Mouse (Mus musculus): ENCODE results near the gene Wfs1. TPM values are rescaled to one million over a fixed set of nuclear protein-coding genes. Genes with fewer than 3 reads are reported as not detected.
"Not testable (repeated sequence)": the region's sequence is repeated elsewhere in the genome, so short reads cannot be mapped to it uniquely, and the experiment has no call there.

The Wfs1 gene
- polyA plus RNA-seq, 1 experiment from 2014 or later, result 10.7 TPM

DNA sequence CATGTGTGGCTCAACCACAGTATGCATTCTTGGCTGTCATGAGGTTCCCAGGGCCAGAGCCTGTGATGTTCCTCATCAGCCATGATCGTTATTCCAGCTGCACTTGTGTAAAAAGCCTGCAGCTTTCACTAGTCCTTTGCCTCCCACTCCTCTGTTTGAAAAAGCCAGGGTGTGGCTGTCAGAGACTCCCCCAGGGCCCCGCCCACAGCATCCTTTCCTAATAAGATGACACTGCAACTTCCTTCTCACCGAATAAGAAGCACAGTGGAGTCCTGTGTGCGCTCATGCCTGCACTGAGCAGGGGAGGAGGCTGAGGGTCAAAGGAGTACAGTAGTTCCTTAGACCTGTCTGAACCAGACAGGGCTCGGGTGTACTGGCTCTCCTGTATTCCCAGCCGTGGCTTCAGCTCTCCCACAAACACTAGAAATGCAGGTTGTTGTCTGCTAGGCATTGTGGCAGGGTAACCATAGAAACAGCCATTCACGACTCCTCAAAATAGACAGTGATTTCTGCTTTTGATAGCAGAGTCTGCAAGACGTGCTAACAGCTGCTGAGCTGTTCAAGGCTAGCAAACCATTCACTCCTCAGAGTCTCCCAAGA lies 43.8 kb downstream of the Wfs1 start:
- peaks cover 21% of the 10 kb centered on the region for H3K4me1 ChIP-seq (replicated peaks; ENCODE audit: control insufficient read depth, insufficient read depth, low read length)

DNA sequence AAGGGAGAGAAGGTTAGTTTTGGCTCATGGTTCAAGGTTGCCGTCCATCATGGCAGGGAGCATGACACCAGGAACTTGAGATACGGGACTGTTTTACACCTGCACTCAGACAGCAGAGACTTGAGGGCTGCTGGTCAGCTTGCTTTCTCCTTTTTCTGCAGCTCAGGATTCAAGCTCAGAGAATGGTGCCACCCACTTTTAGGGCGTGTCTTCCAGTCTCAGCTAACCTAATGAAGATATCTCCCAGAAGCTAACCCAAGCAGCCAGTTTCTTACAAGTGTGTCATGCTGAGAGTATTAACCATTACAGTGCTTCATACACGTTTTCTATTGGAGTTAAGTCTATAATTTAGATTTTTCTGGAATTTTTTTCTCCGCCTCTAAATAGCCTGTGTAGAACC lies 44.5 kb downstream of the Wfs1 start:
- no peak overlapping the region for H3K4me3 ChIP-seq (replicated peaks; ENCODE audit: low read length)
- no peak for ATAC-seq
- H3K27ac ChIP-seq (ENCODE audit: low read length), result peak overlapping the region; percentile 81
- H3K9ac ChIP-seq (replicated peaks; ENCODE audit: low read depth, low read length), result no peak overlapping the region
- H3K4me1 ChIP-seq (replicated peaks; ENCODE audit: control insufficient read depth, insufficient read depth, low read length), result peaks cover 21% of the 10 kb centered on the region
- no peak overlapping the region for H3K4me2 ChIP-seq (ENCODE audit: low read length)
- no peaks in the 10 kb centered on the region; the same call in 1 of the 2 replicates for H3K9me3 ChIP-seq (ENCODE audit: control insufficient read depth, low read length)
- 68% methylated on average over 5 of the region's 5 CpGs for WGBS
- peaks cover 5% of the 10 kb centered on the region; the same call in 1 of the 2 replicates for H3K27me3 ChIP-seq (replicated peaks; ENCODE audit: control insufficient read depth, insufficient read depth, low read length)
- no peaks in the 10 kb centered on the region for H3K36me3 ChIP-seq (ENCODE audit: control insufficient read depth, insufficient read depth)

More for the DNA sequence above, 43.8 kb downstream of the Wfs1 start:
- H3K9me3 ChIP-seq (ENCODE audit: control insufficient read depth, low read length), result no peaks in the 10 kb centered on the region; the same call in 1 of the 2 replicates
- H3K27me3 ChIP-seq (replicated peaks; ENCODE audit: control insufficient read depth, insufficient read depth, low read length), result peaks cover 5% of the 10 kb centered on the region; the same call in 1 of the 2 replicates
- H3K36me3 ChIP-seq (ENCODE audit: control insufficient read depth, insufficient read depth), result no peaks in the 10 kb centered on the region
- peak; percentile 81 for ATAC-seq
- H3K4me3 ChIP-seq (replicated peaks; ENCODE audit: low read length), result no peak overlapping the region
- no peak overlapping the region for H3K4me2 ChIP-seq (ENCODE audit: low read length)
- H3K9ac ChIP-seq (replicated peaks; ENCODE audit: low read depth, low read length), result no peak overlapping the region
- peak overlapping the region; percentile 81 for H3K27ac ChIP-seq (ENCODE audit: low read length)
- WGBS, result 24% methylated on average over 8 of the region's 8 CpGs

DNA sequence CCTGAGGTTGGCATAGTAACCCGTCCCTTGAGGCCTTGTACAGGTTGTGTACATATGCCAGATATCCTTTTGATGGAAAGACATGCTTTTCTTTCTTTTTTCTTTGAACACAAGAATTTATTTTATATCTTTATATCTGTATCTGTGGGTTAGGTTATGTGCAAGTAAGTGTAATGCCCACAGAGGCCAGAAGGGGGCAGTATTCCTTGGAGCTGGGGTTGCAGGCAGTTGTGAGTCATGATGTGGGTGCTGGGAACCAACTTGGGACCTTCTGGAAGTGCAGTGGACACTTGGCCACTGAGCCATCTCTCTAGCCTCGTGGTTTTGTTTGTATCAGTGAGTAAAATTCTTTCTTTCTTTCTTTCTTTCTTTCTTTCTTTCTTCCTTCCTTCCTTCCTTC lies 46.6 kb downstream of the Wfs1 start:
- Histone ChIP-seq H3K9me3 (ENCODE audit: control insufficient read depth, low read length) (no peaks in the 10 kb centered on the region; the same call in 1 of the 2 replicates), H3K4me1 (replicated peaks; ENCODE audit: control insufficient read depth, insufficient read depth, low read length) (peaks cover 21% of the 10 kb centered on the region), H3K4me2 (ENCODE audit: low read length) (no peak overlapping the region), H3K27ac (ENCODE audit: low read length) (no peak overlapping the region), H3K9ac (replicated peaks; ENCODE audit: low read depth, low read length) (no peak overlapping the region), H3K27me3 (replicated peaks; ENCODE audit: control insufficient read depth, insufficient read depth, low read length) (peaks cover 3% of the 10 kb centered on the region; the same call in 1 of the 2 replicates), H3K36me3 (ENCODE audit: control insufficient read depth, insufficient read depth) (no peaks in the 10 kb centered on the region), H3K4me3 (replicated peaks; ENCODE audit: low read length) (no peak overlapping the region)
- no peak for ATAC-seq
- WGBS, result 92% methylated on average over 2 of the region's 2 CpGs

DNA sequence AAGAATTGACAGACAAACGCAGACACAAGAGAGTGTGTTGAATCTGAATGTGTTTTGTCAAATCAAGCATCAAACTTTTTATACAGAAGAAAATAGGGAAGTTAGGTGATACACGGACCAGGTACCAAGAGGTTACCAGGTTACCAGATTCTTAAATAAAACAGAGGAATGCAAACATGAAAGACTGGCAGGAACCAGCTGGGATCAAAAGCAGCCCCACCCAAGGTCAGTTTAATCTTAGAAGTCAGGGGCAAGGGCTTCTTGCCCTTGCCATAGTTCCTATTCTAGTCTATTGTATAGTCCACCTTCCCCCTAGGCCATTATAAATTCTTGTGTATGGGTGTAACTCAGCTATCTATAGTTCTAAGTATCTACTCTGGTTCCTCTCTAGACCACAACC lies 50.0 kb downstream of the Wfs1 start:
- not testable (repeated sequence) for H3K4me2 ChIP-seq (ENCODE audit: low read length); H3K9me3 ChIP-seq (ENCODE audit: control insufficient read depth, low read length); H3K27ac ChIP-seq (ENCODE audit: low read length); H3K4me3 ChIP-seq (replicated peaks; ENCODE audit: low read length); H3K36me3 ChIP-seq (ENCODE audit: control insufficient read depth, insufficient read depth); H3K27me3 ChIP-seq (replicated peaks; ENCODE audit: control insufficient read depth, insufficient read depth, low read length); ATAC-seq; H3K9ac ChIP-seq (replicated peaks; ENCODE audit: low read depth, low read length)
- H3K4me1 ChIP-seq (replicated peaks; ENCODE audit: control insufficient read depth, insufficient read depth, low read length), result peaks cover 11% of the 10 kb centered on the region
- WGBS, result 73% methylated on average over 2 of the region's 2 CpGs

DNA sequence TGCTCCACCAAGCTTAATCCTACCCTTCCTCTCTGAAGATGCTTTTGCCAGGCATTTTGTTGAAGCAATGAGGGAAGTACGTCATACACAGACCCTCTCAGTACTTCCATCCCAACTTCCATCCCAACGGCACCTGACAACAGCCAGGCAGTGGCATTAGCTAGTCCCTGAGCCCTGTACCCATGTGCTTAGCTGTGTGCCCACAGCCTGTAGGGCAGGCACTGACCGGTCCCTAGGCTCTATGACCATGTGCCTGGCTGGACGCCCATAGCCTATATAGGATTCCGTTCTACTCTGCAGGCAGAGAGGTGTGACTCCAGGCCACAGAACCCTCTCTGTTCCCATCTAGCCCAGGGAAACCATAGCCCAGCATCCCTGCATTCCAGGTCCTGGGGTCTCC lies 51.0 kb downstream of the Wfs1 start:
- H3K4me1 ChIP-seq (replicated peaks; ENCODE audit: control insufficient read depth, insufficient read depth, low read length), result peaks cover 11% of the 10 kb centered on the region
- no peak for ATAC-seq
- H3K27ac ChIP-seq (ENCODE audit: low read length), result no peak overlapping the region
- H3K9me3 ChIP-seq (ENCODE audit: control insufficient read depth, low read length), result no peaks in the 10 kb centered on the region; the same call in 1 of the 2 replicates
- no peaks in the 10 kb centered on the region for H3K27me3 ChIP-seq (replicated peaks; ENCODE audit: control insufficient read depth, insufficient read depth, low read length)
- no peak overlapping the region for H3K4me2 ChIP-seq (ENCODE audit: low read length)
- no peak overlapping the region for H3K9ac ChIP-seq (replicated peaks; ENCODE audit: low read depth, low read length)
- no peaks in the 10 kb centered on the region for H3K36me3 ChIP-seq (ENCODE audit: control insufficient read depth, insufficient read depth)
- 92% methylated on average over 5 of the region's 5 CpGs for WGBS
- H3K4me3 ChIP-seq (replicated peaks; ENCODE audit: low read length), result no peak overlapping the region

DNA sequence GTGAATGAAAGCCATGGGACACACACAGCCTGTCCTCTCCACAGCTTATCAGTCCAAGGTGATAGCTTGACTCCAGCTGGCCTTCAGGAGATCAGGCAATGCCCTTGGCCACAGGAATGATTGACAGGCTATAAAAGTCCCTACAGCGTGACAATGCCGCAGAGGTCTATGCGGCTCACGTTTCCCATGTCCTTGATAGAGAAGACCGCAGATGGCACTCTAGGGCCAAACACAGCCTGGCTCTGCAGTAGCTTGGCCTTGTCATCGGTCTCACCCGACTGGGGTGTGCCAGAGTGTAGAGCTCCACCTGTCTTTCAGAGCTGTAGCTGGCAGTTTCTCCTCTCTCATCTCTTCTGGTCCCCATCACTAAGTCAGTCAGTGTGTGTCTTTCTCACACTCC lies 52.5 kb downstream of the Wfs1 start:
- Histone ChIP-seq H3K4me3 (replicated peaks; ENCODE audit: low read length) (no peak overlapping the region), H3K36me3 (ENCODE audit: control insufficient read depth, insufficient read depth) (peaks cover under 1% of the 10 kb centered on the region; the same call in 1 of the 2 replicates), H3K27ac (ENCODE audit: low read length) (peak overlapping the region; percentile 21; the same call in 1 of the 2 replicates), H3K4me1 (replicated peaks; ENCODE audit: control insufficient read depth, insufficient read depth, low read length) (peaks cover 11% of the 10 kb centered on the region), H3K4me2 (ENCODE audit: low read length) (no peak overlapping the region), H3K9ac (replicated peaks; ENCODE audit: low read depth, low read length) (no peak overlapping the region), H3K9me3 (ENCODE audit: control insufficient read depth, low read length) (no peaks in the 10 kb centered on the region), H3K27me3 (replicated peaks; ENCODE audit: control insufficient read depth, insufficient read depth, low read length) (no peaks in the 10 kb centered on the region)
- 78% methylated on average over 7 of the region's 7 CpGs for WGBS
- ATAC-seq, result 0 out of 2 replicates have a peak, but pooled peaks have one; percentile 11

DNA sequence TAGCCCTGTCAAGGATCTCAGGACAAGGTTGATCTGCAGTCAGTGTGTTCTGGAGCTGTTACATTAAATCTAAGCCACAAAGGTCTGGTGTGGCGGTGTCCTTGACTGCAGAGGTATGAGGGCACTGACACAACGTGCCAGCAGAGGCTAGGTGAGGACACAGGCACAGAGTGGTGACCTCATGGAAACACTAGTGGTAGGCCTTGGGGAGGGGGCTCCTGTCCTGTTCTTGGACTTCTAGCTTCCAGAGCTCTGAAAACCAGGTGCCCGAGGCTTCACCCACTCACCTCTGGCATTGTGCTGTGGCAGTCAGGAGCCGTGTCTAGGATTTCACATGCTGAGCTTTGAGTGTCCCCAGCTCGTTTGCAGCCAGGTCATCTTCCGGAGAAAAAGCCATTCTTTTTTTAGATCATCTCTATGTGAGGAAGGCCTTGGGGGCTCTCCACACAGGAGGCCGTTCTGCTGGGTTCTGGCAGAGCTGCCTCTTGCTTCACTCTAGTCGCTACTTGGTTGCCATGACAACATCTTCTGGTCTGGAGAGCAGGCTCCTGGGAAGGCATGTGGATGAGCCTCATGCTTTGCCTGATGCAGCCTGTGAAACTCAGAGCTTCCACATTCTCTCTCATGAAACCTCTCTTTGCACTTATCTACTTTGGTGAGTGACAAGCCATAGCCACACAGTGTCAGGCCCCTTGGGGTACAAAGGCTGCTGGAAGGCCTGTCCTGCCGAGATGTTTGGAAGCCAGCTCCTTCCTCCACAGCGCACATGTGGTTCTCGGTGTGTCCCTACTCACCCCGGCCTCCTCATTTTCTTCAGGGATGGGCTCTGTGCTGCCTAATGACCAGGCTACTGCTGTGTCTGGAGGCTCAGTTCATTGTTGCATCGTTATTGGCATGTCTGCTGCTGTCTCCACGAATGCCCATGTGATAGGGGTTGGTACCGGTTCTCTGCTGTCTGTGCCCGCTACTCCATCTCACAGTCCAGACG lies 53.2 kb downstream of the Wfs1 start:
- Histone ChIP-seq H3K36me3 (ENCODE audit: control insufficient read depth, insufficient read depth) (peaks cover 2% of the 10 kb centered on the region; the same call in 1 of the 2 replicates), H3K4me1 (replicated peaks; ENCODE audit: control insufficient read depth, insufficient read depth, low read length) (peaks cover 11% of the 10 kb centered on the region), H3K4me2 (ENCODE audit: low read length) (no peak overlapping the region), H3K9me3 (ENCODE audit: control insufficient read depth, low read length) (no peaks in the 10 kb centered on the region), H3K4me3 (replicated peaks; ENCODE audit: low read length) (no peak overlapping the region), H3K27ac (ENCODE audit: low read length) (peak overlapping the region; percentile 21; the same call in 1 of the 2 replicates), H3K9ac (replicated peaks; ENCODE audit: low read depth, low read length) (no peak overlapping the region), H3K27me3 (replicated peaks; ENCODE audit: control insufficient read depth, insufficient read depth, low read length) (no peaks in the 10 kb centered on the region)
- ATAC-seq, result peak; percentile 88
- WGBS, result 49% methylated on average over 17 of the region's 17 CpGs

DNA sequence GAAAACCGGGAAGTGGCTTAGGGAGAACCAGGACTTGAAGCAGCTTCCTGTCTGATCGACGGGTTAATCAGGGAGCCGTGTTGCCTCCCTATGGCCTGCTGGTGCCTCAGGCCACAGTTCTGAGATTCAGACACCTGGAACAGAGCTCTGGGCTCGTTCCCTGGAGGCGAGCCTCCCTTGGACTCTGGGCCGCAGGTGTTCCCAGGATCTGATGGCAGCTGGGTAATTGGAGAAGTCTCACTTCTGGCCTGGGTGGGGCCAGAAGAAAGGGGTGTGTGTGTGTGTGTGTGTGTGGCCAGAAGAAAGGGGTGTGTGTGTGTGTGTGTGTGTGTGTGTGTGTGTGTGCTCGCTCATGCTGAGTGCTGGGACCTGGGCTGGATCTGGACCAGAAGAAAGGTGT lies 55.6 kb downstream of the Wfs1 start:
- Histone ChIP-seq H3K9me3 (ENCODE audit: control insufficient read depth, low read length) (no peaks in the 10 kb centered on the region), H3K4me1 (replicated peaks; ENCODE audit: control insufficient read depth, insufficient read depth, low read length) (peaks cover 11% of the 10 kb centered on the region), H3K4me2 (ENCODE audit: low read length) (no peak overlapping the region), H3K27ac (ENCODE audit: low read length) (no peak overlapping the region), H3K27me3 (replicated peaks; ENCODE audit: control insufficient read depth, insufficient read depth, low read length) (no peaks in the 10 kb centered on the region), H3K36me3 (ENCODE audit: control insufficient read depth, insufficient read depth) (peaks cover 2% of the 10 kb centered on the region; the same call in 1 of the 2 replicates), H3K9ac (replicated peaks; ENCODE audit: low read depth, low read length) (no peak overlapping the region), H3K4me3 (replicated peaks; ENCODE audit: low read length) (no peak overlapping the region)
- 55% methylated on average over 8 of the region's 8 CpGs for WGBS
- ATAC-seq, result no peak

DNA sequence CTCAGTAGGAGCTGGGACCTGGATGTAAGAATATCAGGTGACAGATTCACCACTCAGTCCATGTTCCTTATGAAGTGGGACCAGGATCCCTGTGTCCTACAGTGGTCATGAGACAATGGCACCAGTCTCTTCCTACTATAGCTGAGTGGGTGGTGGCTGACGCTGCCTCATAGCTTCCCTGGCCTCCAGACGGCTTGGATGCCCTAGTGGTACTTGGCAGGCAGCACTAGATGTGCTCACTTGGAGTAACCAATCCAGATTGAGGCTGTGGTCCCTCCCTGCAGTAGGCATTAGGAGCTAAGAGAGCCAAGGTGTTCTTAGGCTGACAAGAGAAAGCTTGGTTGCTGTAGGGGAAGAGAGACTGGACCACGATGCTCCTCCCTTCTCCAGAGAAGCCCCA lies 59.6 kb downstream of the Wfs1 start:
- no peak for ATAC-seq

More for the DNA sequence above, 59.6 kb downstream of the Wfs1 start:
- Histone ChIP-seq H3K27ac (ENCODE audit: low read length) (no peak overlapping the region), H3K36me3 (ENCODE audit: control insufficient read depth, insufficient read depth) (peaks cover 2% of the 10 kb centered on the region; the same call in 1 of the 2 replicates), H3K4me3 (replicated peaks; ENCODE audit: low read length) (no peak overlapping the region), H3K27me3 (replicated peaks; ENCODE audit: control insufficient read depth, insufficient read depth, low read length) (no peaks in the 10 kb centered on the region), H3K9ac (replicated peaks; ENCODE audit: low read depth, low read length) (no peak overlapping the region), H3K4me2 (ENCODE audit: low read length) (no peak overlapping the region), H3K9me3 (ENCODE audit: control insufficient read depth, low read length) (no peaks in the 10 kb centered on the region), H3K4me1 (replicated peaks; ENCODE audit: control insufficient read depth, insufficient read depth, low read length) (peaks cover 4% of the 10 kb centered on the region; the same call in 1 of the 2 replicates)
- 73% methylated on average over 3 of the region's 3 CpGs for WGBS

All from forebrain, embryonic 16.5 days (tissue).